Mouse (Mus musculus): ENCODE results near the gene 4930503B20Rik. TPM values are rescaled to one million over a fixed set of nuclear protein-coding genes. Genes with fewer than 3 reads are reported as not detected.

Gene 4930503B20Rik
- not detected in 2 replicates for polyA plus RNA-seq (2014; fragmentation: Nextera tagmentation; extraction: Ambion mirVana)

DNA sequence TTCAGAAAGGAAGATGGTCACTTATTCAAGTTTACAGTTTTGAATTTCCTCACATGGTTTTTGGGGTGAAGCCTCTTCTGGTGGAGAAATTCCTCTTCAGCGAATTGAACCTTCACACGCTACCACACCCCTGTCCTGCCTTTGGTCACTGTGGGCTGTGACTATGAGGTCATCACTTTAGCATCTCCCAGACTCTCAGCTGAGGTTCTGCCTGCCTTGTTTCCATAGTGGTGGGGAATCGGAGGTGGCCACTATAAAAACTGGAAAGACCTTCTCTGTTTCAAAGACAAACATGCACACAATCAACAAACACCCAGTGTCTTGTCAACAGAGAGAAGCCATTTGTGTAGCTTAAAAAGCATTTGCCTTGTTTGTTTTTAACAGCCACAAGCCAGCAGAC lies at the start of gene 4930503B20Rik:
TSS of gene 4930503B20Rik (minus strand) at position 101 of the 400 bp plus-strand sequence.
- WGBS, result 84% methylated on average over 3 of the region's 3 CpGs

DNA sequence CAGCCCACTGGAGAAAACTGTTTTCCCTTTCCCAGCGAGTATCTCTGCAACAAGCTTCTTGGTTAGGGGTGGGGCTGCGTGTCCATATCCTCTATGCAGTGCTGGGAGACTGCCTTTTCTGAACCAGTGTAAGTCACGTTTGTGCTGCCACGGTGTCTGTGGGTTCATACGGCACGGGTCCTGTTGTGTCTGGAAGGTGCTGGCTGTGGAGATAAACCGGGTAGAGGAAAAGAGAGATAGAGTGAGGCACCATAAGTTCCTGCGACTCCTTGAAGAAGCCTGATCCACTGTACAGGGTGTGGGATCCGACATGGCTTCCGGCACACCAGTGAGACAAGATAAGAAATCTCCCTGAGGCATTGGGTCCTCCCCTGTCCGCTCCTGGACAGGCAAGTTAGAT lies 48.9 kb upstream of the 4930503B20Rik start:
- no peaks in the 10 kb centered on the region for H3K4me1 ChIP-seq (ENCODE audit: control insufficient read depth, insufficient read depth, low read length)
- no peaks in the 10 kb centered on the region for H3K36me3 ChIP-seq (ENCODE audit: control insufficient read depth, insufficient read depth, low read length)
- H3K27ac ChIP-seq (replicated peaks; ENCODE audit: low read depth, low read length), result no peak overlapping the region
- H3K27me3 ChIP-seq (ENCODE audit: control insufficient read depth, insufficient read depth, low read length), result no peaks in the 10 kb centered on the region
- WGBS, result 88% methylated on average over 11 of the region's 11 CpGs
- DNase-seq (ENCODE audit: low spot score), result no peak
- no peak overlapping the region for H3K4me2 ChIP-seq (ENCODE audit: low read depth, severe bottlenecking)
- no peak overlapping the region for H3K4me3 ChIP-seq (ENCODE audit: low read depth, low read length)
- H3K9me3 ChIP-seq (ENCODE audit: control insufficient read depth, low read length), result no peaks in the 10 kb centered on the region
- no peak overlapping the region for H3K9ac ChIP-seq (ENCODE audit: low read length)
- ATAC-seq (ENCODE audit: insufficient number of reproducible peaks, low FRiP score, low TSS enrichment, low read depth), result no peak

More for the DNA sequence above, at the start of gene 4930503B20Rik:
- no peak within 1 kb of the TSS for H3K4me3 ChIP-seq (ENCODE audit: low read depth, low read length)
- no peak within 1 kb of the TSS for H3K9ac ChIP-seq (ENCODE audit: low read length)
- no peak within 1 kb of the TSS for H3K4me2 ChIP-seq (ENCODE audit: low read depth, severe bottlenecking)
- H3K9me3 ChIP-seq (ENCODE audit: control insufficient read depth, low read length), result no peaks in the 10 kb centered on the region
- DNase-seq (ENCODE audit: low spot score), result no peak
- ATAC-seq (ENCODE audit: insufficient number of reproducible peaks, low FRiP score, low TSS enrichment, low read depth), result no peak
- no peaks in the 10 kb centered on the region for H3K4me1 ChIP-seq (ENCODE audit: control insufficient read depth, insufficient read depth, low read length)
- no peaks in the 10 kb centered on the region for H3K36me3 ChIP-seq (ENCODE audit: control insufficient read depth, insufficient read depth, low read length)
- no peaks in the 10 kb centered on the region for H3K27me3 ChIP-seq (ENCODE audit: control insufficient read depth, insufficient read depth, low read length)
- H3K27ac ChIP-seq (replicated peaks; ENCODE audit: low read depth, low read length), result no peak within 1 kb of the TSS

DNA sequence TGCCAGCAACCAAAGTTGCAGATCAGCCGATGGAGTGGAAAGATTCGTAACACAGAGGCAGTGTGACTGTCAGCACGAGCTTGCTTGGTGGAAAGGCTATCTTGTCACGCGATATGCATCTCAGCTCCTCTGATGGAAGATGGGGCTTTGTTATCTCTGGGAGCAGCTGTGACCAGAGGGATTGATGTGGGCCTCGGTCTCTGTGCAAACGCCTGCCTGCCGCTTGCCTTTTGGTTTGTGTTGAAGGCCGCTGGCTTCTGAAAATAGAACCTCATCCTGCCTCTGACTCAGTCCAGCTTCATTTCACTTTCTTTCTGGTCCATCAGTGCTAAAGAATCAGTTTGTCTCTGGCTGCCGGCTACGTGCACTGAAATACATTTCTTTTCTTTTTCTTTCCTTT lies 47.9 kb upstream of the 4930503B20Rik start:
- Histone ChIP-seq H3K4me3 (ENCODE audit: low read depth, low read length) (no peak overlapping the region), H3K9ac (ENCODE audit: low read length) (no peak overlapping the region), H3K27me3 (ENCODE audit: control insufficient read depth, insufficient read depth, low read length) (no peaks in the 10 kb centered on the region), H3K4me1 (ENCODE audit: control insufficient read depth, insufficient read depth, low read length) (no peaks in the 10 kb centered on the region), H3K36me3 (ENCODE audit: control insufficient read depth, insufficient read depth, low read length) (no peaks in the 10 kb centered on the region), H3K27ac (replicated peaks; ENCODE audit: low read depth, low read length) (no peak overlapping the region), H3K4me2 (ENCODE audit: low read depth, severe bottlenecking) (no peak overlapping the region), H3K9me3 (ENCODE audit: control insufficient read depth, low read length) (no peaks in the 10 kb centered on the region)
- ATAC-seq (ENCODE audit: insufficient number of reproducible peaks, low FRiP score, low TSS enrichment, low read depth), result no peak
- DNase-seq (ENCODE audit: low spot score), result no peak
- WGBS, result 67% methylated on average over 11 of the region's 11 CpGs

DNA sequence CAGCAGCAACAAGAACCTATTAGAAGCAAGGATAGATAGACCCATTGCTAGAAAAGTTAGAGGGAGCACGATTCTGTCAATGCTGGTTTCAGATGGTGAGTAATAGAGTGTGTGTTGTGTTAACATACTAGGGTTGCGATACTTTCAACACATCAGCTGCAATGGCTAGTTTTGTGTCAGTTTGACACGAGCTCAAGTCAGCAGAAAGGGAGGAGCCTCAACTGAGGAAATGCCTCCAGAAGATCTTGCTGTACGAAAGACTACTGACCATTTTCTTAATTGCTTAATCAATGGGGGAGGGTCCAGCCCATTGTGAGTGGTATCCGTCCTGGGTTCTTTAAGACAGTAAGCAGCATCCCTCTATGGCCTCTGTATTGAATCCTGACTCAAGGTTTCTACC lies 41.4 kb upstream of the 4930503B20Rik start:
- ATAC-seq (ENCODE audit: insufficient number of reproducible peaks, low FRiP score, low TSS enrichment, low read depth) (no peak), DNase-seq (ENCODE audit: low spot score) (no peak)
- H3K27me3 ChIP-seq (ENCODE audit: control insufficient read depth, insufficient read depth, low read length), result no peaks in the 10 kb centered on the region
- no peaks in the 10 kb centered on the region for H3K9me3 ChIP-seq (ENCODE audit: control insufficient read depth, low read length)
- H3K4me2 ChIP-seq (ENCODE audit: low read depth, severe bottlenecking), result no peak overlapping the region
- 82% methylated on average over 5 of the region's 5 CpGs for WGBS
- no peak overlapping the region for H3K9ac ChIP-seq (ENCODE audit: low read length)
- no peaks in the 10 kb centered on the region for H3K36me3 ChIP-seq (ENCODE audit: control insufficient read depth, insufficient read depth, low read length)
- no peak overlapping the region for H3K27ac ChIP-seq (replicated peaks; ENCODE audit: low read depth, low read length)
- H3K4me3 ChIP-seq (ENCODE audit: low read depth, low read length), result no peak overlapping the region
- H3K4me1 ChIP-seq (ENCODE audit: control insufficient read depth, insufficient read depth, low read length), result no peaks in the 10 kb centered on the region

DNA sequence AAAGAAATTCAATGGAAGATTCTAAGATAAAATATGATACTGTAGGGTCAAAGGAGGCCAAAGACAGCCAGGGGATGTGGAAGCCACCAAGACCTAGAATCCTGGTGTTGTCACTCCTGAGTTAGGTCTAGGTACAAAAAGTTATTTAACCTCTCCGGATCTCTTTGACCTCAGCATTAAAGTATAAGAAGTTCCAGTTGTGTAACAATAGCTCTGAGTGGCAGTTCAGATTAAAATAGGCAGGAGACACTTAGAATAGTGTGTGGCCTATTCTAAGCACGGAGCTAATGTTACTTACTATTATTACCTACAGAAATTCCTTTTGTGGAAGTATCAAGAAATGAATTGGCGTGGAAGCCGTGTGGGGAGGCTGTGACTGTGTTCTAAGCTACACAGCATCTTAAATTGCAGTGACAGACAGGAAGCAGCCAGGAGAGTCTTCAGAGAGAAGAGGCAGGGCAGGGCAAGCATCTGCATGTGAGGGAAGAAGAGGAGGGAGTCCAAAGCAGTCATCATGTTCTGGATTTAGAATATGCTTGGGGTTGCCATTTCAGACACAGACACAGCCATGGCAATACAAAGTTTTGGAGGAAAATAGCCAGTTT lies 36.1 kb upstream of the 4930503B20Rik start:
- WGBS, result 83% methylated on average over 4 of the region's 4 CpGs
- DNase-seq (ENCODE audit: low spot score), result no peak
- H3K4me2 ChIP-seq (ENCODE audit: low read depth, severe bottlenecking), result no peak overlapping the region
- no peaks in the 10 kb centered on the region for H3K36me3 ChIP-seq (ENCODE audit: control insufficient read depth, insufficient read depth, low read length)
- ATAC-seq (ENCODE audit: insufficient number of reproducible peaks, low FRiP score, low TSS enrichment, low read depth), result no peak
- no peaks in the 10 kb centered on the region for H3K27me3 ChIP-seq (ENCODE audit: control insufficient read depth, insufficient read depth, low read length)
- no peak overlapping the region for H3K9ac ChIP-seq (ENCODE audit: low read length)
- H3K27ac ChIP-seq (replicated peaks; ENCODE audit: low read depth, low read length), result no peak overlapping the region
- H3K4me3 ChIP-seq (ENCODE audit: low read depth, low read length), result no peak overlapping the region
- H3K9me3 ChIP-seq (ENCODE audit: control insufficient read depth, low read length), result no peaks in the 10 kb centered on the region
- no peaks in the 10 kb centered on the region for H3K4me1 ChIP-seq (ENCODE audit: control insufficient read depth, insufficient read depth, low read length)

DNA sequence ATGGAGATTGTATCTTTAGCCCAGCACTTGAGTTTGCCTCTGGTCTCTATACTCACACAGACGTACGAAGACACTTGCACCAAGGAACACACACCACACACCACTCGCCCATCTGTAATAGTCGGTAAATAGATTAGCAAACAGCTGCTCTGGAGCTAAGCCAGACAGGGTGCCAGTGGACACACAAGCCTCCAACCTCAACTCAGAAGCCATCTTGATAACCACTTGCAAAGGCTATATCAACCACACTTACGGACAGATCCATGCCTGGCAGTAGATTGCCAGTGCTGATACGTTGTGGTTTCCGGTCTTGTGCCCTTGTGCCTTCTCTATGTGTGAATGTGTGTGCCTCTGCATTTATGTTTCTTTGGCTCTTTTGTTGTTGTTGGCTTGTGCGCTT lies 35.3 kb upstream of the 4930503B20Rik start:
- WGBS, result 91% methylated on average over 8 of the region's 8 CpGs
- Histone ChIP-seq H3K4me3 (ENCODE audit: low read depth, low read length) (no peak overlapping the region), H3K27me3 (ENCODE audit: control insufficient read depth, insufficient read depth, low read length) (no peaks in the 10 kb centered on the region), H3K4me1 (ENCODE audit: control insufficient read depth, insufficient read depth, low read length) (no peaks in the 10 kb centered on the region), H3K9ac (ENCODE audit: low read length) (no peak overlapping the region), H3K9me3 (ENCODE audit: control insufficient read depth, low read length) (no peaks in the 10 kb centered on the region), H3K4me2 (ENCODE audit: low read depth, severe bottlenecking) (no peak overlapping the region), H3K36me3 (ENCODE audit: control insufficient read depth, insufficient read depth, low read length) (no peaks in the 10 kb centered on the region), H3K27ac (replicated peaks; ENCODE audit: low read depth, low read length) (no peak overlapping the region)
- no peak for ATAC-seq (ENCODE audit: insufficient number of reproducible peaks, low FRiP score, low TSS enrichment, low read depth)
- DNase-seq (ENCODE audit: low spot score), result no peak

DNA sequence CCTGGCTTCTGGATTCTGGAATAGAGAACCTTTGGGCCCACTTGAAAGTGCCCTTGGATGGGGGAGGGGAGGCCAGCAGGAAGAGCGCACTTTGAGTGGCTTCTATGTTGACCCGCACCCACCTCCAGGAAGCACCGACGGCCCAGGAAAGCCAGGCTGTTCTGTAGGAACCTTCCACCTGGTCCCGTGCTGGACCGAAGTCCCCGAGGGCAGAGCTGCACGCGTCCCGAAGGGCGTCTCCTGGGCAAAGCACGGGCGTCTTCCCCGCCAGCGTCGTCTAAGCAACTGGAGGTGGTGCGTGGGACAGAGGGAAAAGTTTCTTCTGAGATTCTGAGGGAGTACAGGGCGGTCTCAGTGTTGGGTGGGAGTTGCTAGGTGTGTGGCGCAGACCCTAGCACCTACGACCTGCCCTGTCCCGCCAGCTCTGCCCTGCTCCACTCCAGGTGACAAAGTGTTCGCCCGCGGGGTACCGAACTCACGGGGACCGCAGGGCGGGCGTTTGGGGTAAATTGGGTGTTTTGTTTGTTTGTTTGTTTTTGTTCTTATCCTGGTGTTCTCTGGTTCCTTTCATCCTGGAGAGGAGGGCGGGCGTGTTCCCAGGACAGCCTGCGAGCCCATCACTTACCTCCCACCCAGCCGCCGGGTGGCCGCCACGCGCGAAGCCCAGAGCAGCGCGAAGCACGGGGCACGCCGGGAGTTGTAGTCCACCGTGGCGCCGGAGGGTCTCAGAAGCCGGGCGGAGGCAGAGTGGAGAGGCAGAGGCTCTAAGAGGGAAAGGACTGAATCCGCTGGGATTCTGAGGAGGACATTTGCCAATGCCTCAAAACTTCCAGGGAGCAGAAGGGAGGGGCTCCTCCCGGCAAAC lies 33.9 kb upstream of the 4930503B20Rik start, which contains the start of gene Samd13:
TSS of gene Samd13 (minus strand) at position 782 of the 865 bp plus-strand sequence.
- no peaks in the 10 kb centered on the region for H3K9me3 ChIP-seq (ENCODE audit: control insufficient read depth, low read length)
- peak within 1 kb of the TSS; percentile 67 for H3K9ac ChIP-seq (ENCODE audit: low read length)
- peak within 1 kb of the TSS; percentile 84 for H3K4me2 ChIP-seq (ENCODE audit: low read depth, severe bottlenecking)
- ATAC-seq (ENCODE audit: insufficient number of reproducible peaks, low FRiP score, low TSS enrichment, low read depth) (peak; percentile 92), DNase-seq (ENCODE audit: low spot score) (peak; percentile 87)
- H3K27me3 ChIP-seq (ENCODE audit: control insufficient read depth, insufficient read depth, low read length), result no peaks in the 10 kb centered on the region
- 4% methylated on average over 50 of the region's 50 CpGs for WGBS
- H3K4me3 ChIP-seq (ENCODE audit: low read depth, low read length), result peak within 1 kb of the TSS; percentile 48
- H3K4me1 ChIP-seq (ENCODE audit: control insufficient read depth, insufficient read depth, low read length), result no peaks in the 10 kb centered on the region
- H3K36me3 ChIP-seq (ENCODE audit: control insufficient read depth, insufficient read depth, low read length), result no peaks in the 10 kb centered on the region
- H3K27ac ChIP-seq (replicated peaks; ENCODE audit: low read depth, low read length), result no peak within 1 kb of the TSS

DNA sequence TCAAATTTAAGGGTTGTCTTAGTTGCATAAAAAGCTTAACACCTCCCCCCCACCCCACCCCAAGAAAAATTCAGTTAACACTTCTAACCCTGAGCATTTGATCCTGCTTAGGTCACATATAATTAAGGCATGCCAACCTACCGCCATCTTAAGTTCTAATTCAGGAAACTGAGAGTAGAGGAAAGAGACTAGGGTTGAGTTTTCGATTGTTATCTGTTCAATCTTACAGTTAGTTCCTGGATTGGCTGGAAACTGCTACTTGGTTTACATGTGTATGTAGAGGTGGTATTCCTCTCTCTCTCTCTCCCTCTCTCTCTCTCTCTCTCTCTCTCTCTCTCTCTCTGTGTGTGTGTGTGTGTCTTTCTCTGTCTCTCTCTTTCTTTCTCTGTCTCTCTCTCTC lies 32.0 kb upstream of the 4930503B20Rik start:
- no peaks in the 10 kb centered on the region for H3K36me3 ChIP-seq (ENCODE audit: control insufficient read depth, insufficient read depth, low read length)
- H3K27me3 ChIP-seq (ENCODE audit: control insufficient read depth, insufficient read depth, low read length), result no peaks in the 10 kb centered on the region
- H3K9ac ChIP-seq (ENCODE audit: low read length), result no peak overlapping the region
- no peaks in the 10 kb centered on the region for H3K4me1 ChIP-seq (ENCODE audit: control insufficient read depth, insufficient read depth, low read length)
- no peaks in the 10 kb centered on the region for H3K9me3 ChIP-seq (ENCODE audit: control insufficient read depth, low read length)
- ATAC-seq (ENCODE audit: insufficient number of reproducible peaks, low FRiP score, low TSS enrichment, low read depth), result no peak
- H3K4me2 ChIP-seq (ENCODE audit: low read depth, severe bottlenecking), result no peak overlapping the region
- H3K4me3 ChIP-seq (ENCODE audit: low read depth, low read length), result no peak overlapping the region
- 77% methylated on average over 2 of the region's 2 CpGs for WGBS
- DNase-seq (ENCODE audit: low spot score), result no peak
- H3K27ac ChIP-seq (replicated peaks; ENCODE audit: low read depth, low read length), result no peak overlapping the region
